Mouse (Mus musculus) G1E (cell line): ENCODE results near the gene AC134908.4. TPM values are rescaled to one million over a fixed set of nuclear protein-coding genes. Genes with fewer than 3 reads are reported as not detected.

Experiments
- ATAC-seq: 2 replicates; pipeline ENCODE4 v1.8.0; 2016; ENCODE audit warnings: mild to moderate bottlenecking; ENCODE audit not compliant: insufficient number of reproducible peaks, poor library complexity, low FRiP score, severe bottlenecking; ENCODE audit errors: extremely low read depth
- DNase-seq: peaks from one replicate; pipeline ENCODE4 v3.0.0; 2012; ENCODE audit warnings: low spot score
- H3K27me3 ChIP-seq: 2 replicates; pipeline ENCODE4 v1.6.1; 2012; ENCODE audit warnings: mild to moderate bottlenecking, low read length, inconsistent platforms; ENCODE audit not compliant: insufficient read depth
- H3K36me3 ChIP-seq: replicated peaks from 2 replicates; pipeline ENCODE3; 2012; ENCODE audit warnings: mild to moderate bottlenecking, inconsistent platforms
- H3K4me1 ChIP-seq: 2 replicates; pipeline ENCODE4 v1.6.1; 2012; ENCODE audit warnings: low read depth, low read length, inconsistent platforms, mixed read lengths; ENCODE audit not compliant: insufficient read depth
- H3K4me3 ChIP-seq: 2 replicates; pipeline ENCODE4 v1.5.1; 2012; ENCODE audit warnings: low read depth, mild to moderate bottlenecking, inconsistent platforms, low read length, moderate library complexity, mixed read lengths
- H3K9me3 ChIP-seq: replicated peaks from 2 replicates; pipeline ENCODE4 v1.6.1; 2012; ENCODE audit warnings: inconsistent platforms
- CTCF ChIP-seq: IDR thresholded peaks from 2 replicates; pipeline ENCODE4 v1.5.1; 2012; ENCODE audit warnings: low read depth, low read length, inconsistent platforms, mixed read lengths
- GATA1 ChIP-seq: IDR thresholded peaks from 2 replicates; pipeline ENCODE4 v1.6.1; 2012; ENCODE audit warnings: borderline replicate concordance, low read length, inconsistent platforms, mixed read lengths
- GATA2 ChIP-seq: IDR thresholded peaks from 2 replicates; pipeline ENCODE4 v1.6.1; 2012; ENCODE audit warnings: low read depth, low read length, inconsistent platforms, borderline replicate concordance
- POLR2AphosphoS5 ChIP-seq: IDR thresholded peaks from 2 replicates; pipeline ENCODE4 v1.6.1; 2012; ENCODE audit warnings: low read depth, low read length, inconsistent platforms; ENCODE audit not compliant: insufficient replicate concordance
- TAL1 ChIP-seq: conservative IDR thresholded peaks from 2 replicates; pipeline ENCODE4 v1.6.1; 2012; ENCODE audit warnings: low read depth, low read length, inconsistent platforms, mixed read lengths
- polyA plus RNA-seq: library from polyadenylated mRNA; stranded (reverse); fragments of >175 nt; gene quantifications from 2 replicates; pipeline ENCODE4 v1.2.3, GENCODE M21; 2012
- total RNA-seq, 2 experiments: library from RNA; stranded (forward) in 1 of 2; stranded (reverse) in 1 of 2; fragments of 200-1000 nt in 1 of 2; fragments of >200 nt in 1 of 2; fragmentation: Nextera tagmentation in 1 of 2; gene quantifications; 2 replicates each; pipeline ENCODE4 v1.2.3; 2014 to 2017

Gene AC134908.4
- total and polyA plus RNA-seq, 3 experiments, result not detected

DNA sequence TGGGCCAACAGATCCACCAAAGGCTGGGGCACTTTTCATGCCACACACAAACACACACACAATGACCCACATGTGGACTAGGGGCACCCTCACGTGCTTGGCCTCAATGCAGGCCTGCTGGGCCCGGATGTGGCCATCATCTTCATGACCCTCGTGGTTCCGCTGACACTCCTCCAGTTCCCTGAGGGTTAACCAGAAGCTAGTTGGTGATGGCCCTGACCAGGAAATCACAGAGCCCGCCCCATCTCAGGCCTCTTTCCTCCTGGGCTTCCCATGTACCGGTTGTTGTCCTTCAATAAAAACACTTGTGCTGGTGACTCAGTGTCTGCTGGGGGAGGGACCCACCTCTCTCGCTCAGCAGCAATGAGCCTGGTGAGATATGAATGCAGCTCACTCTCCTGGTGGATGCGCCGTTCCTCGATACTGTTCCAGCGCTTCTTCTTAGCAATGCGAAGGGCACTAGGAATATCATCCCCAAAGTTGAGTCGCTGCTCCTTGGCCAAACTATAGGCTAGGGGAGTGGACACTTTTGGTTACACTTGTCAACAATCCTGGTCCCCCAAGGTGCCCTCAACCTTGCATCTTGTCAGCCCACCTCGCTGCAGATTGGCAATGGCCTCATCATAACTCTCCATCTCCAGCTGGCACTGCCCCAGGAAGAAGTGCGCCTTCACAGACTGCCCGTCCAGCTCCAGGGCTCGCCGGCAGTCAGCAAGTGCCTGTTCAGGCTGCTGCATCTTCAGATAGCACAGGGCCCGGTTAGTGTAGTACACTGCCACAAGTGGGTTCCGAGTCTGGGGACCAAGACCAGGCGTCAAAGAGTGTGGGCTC is 36.2 kb upstream of the AC134908.4 start:
- H3K9me3 ChIP-seq, result no peaks in the 10 kb centered on the region
- DNase-seq (no peak), ATAC-seq (no peak)
- peaks cover 85% of the 10 kb centered on the region for H3K36me3 ChIP-seq
- H3K27me3 ChIP-seq, result no peaks in the 10 kb centered on the region
- peak overlapping the region; percentile 81 for H3K4me3 ChIP-seq
- peaks cover 84% of the 10 kb centered on the region for H3K4me1 ChIP-seq
- TF ChIP-seq POLR2AphosphoS5 (no peak), CTCF (no peak), TAL1 (no peak)

DNA sequence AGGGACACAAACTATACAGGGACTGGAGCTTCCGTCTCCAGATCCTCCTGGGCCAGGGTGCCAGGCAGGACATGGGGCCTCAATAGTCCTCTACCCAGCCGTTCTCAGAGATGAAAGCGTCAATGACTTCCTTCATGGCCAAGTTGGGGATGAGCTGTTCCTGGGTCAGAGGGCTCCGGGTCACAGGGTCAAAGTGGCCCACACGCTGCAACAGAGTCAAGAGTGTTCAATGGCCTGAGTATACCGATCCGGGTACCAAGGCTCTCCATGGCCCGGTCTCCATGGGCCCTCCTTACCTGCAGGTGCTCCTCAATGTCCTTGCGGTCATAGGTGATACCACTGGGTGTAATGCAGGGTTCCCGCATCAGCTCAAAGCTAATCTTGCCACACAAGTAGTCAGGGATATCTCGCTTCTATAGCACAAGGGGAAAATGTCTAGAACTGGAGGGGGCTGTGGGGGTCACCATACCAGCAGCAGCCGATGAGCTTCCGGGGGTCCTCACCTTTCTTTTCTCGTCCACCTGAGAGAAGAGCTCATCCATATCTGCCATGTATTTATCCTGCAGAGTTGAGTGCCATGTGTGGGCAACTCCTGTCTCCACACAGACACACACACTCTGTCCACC is 35.5 kb upstream of the AC134908.4 start:
- TF ChIP-seq POLR2AphosphoS5 (no peak), CTCF (no peak), GATA2 (no peak), TAL1 (no peak), GATA1 (no peak)
- H3K27me3 ChIP-seq, result no peaks in the 10 kb centered on the region
- DNase-seq, result no peak
- ATAC-seq, result no peak
- no peaks in the 10 kb centered on the region for H3K9me3 ChIP-seq
- peak overlapping the region; percentile 81; the same call in 1 of the 2 replicates for H3K4me3 ChIP-seq
- H3K4me1 ChIP-seq, result peaks cover 84% of the 10 kb centered on the region
- H3K36me3 ChIP-seq, result peaks cover 85% of the 10 kb centered on the region

DNA sequence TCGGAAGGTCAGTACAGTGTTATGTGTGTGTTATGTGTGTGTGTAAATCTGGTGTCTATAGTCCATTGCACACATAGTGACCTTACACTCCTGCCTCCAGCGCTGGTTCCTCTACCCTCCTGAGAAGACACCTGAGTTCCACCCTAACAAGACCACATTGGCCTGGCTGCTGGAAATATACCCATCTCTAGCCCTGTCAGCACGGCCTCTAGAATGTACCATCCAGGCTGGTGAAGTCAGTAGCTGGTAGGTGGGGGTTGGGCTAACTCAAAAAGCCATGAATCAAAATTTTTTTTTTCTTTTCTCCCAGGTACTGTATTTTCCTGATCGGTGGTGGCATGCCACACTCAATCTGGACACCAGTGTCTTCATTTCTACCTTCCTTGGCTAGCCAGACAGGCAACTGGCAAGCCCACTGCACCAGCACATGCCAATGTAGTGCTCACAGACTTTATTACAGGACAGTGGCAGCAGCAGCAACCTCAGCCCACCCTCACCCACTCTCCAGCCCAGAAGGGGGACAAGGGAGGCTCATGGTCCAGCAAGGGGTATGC is 34.8 kb upstream of the AC134908.4 start:
- no peaks in the 10 kb centered on the region for H3K9me3 ChIP-seq
- TF ChIP-seq GATA2 (no peak), CTCF (no peak), POLR2AphosphoS5 (no peak), GATA1 (no peak), TAL1 (no peak)
- H3K27me3 ChIP-seq, result no peaks in the 10 kb centered on the region
- peaks cover 85% of the 10 kb centered on the region for H3K36me3 ChIP-seq
- no peak for ATAC-seq
- H3K4me3 ChIP-seq, result peak overlapping the region; percentile 21; the same call in 1 of the 2 replicates
- peaks cover 84% of the 10 kb centered on the region for H3K4me1 ChIP-seq
- DNase-seq, result no peak

DNA sequence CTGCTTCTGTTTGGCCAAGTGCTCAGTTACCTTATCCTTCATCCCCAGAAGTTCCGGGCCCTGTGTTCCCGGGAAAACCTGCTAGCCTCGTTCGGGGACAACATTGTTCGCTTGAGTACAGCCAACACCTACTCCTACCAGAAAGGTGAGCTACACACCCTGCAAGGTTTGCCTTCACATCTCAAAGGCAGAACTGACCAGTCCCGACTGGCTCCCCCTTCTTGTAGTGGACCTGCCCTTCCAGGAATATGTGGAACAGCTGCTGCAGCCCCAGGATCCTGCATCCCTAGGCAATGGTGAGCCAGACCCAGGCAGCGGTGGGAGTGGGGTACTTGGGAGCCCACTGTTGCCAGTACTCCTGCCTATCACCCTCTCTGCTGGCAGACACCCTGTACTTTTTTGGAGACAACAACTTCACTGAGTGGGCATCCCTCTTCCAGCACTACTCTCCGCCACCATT is 34.1 kb upstream of the AC134908.4 start:
- no peak overlapping the region for H3K4me3 ChIP-seq
- no peak for TF ChIP-seq GATA2
- TF ChIP-seq POLR2AphosphoS5, result no peak
- DNase-seq (no peak), ATAC-seq (no peak)
- peaks cover 84% of the 10 kb centered on the region for H3K4me1 ChIP-seq
- peaks cover 85% of the 10 kb centered on the region for H3K36me3 ChIP-seq
- H3K9me3 ChIP-seq, result no peaks in the 10 kb centered on the region
- no peaks in the 10 kb centered on the region for H3K27me3 ChIP-seq

DNA sequence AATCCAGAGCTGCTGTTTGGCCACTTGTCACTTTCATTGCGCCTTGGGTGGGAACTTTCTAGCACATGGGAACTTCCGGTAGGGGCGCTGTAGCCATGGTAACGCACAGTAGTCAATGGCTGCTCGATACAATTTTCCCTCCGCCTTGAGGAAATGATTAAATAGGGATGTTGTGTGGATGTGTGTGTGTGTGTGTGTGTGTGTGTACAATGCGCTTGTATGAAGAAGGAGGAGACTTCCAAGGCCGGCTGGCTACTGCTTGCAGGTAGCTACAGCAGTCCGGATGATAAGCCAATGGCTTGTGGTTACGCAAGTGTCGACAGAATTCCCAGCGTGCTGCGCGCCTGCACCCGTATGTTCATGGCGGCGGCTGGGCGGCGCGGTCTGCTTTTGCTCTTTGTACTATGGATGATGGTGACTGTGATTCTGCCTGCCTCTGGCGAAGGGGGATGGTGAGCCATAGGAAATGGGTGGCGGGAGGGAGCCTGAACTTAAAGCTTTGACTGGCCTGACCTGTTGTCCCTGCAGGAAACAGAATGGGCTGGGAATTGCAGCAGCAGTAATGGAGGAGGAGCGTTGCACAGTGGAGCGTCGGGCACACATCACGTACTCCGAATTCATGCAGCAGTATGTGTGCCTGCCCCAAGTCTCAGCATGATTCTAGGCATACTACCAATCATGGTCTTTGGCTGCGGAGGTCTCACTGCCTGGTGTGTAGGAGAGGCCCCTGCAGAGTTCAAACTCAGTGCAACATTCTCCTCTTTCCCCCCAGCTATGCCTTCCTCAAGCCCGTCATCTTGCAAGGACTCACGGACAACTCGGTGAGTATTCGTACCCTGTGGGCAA is 33.5 kb upstream of the AC134908.4 start, which contains the start of gene Jmjd8:
Jmjd8 (plus strand) TSS at position 156 of the 846 bp plus-strand sequence.
- Histone ChIP-seq H3K27me3 (no peaks in the 10 kb centered on the region), H3K36me3 (peaks cover 84% of the 10 kb centered on the region), H3K9me3 (no peaks in the 10 kb centered on the region), H3K4me1 (peaks cover 84% of the 10 kb centered on the region), H3K4me3 (peak within 1 kb of the TSS; percentile 21; the same call in 1 of the 2 replicates)
- ATAC-seq (no peak), DNase-seq (no peak)
- no peak for TF ChIP-seq TAL1
- no peak for TF ChIP-seq GATA2
- TF ChIP-seq GATA1, result no peak
- no peak for TF ChIP-seq CTCF
- no peak; the same call in 1 of the 2 replicates for TF ChIP-seq POLR2AphosphoS5

DNA sequence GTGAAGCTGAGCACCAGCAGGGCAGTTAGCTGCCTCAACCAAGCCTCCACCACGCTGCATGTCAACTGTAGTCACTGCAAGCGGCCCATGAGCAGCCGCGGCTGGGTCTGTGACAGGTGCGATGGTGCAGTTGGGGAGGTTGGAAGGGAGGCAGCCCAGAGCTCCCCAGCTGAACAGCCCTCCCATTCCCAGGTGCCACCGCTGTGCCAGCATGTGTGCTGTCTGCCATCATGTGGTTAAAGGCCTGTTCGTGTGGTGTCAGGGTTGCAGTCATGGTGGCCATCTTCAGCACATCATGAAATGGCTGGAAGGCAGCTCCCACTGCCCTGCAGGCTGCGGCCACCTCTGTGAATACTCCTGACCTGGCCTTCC is 32.8 kb upstream of the AC134908.4 start:
- DNase-seq (no peak), ATAC-seq (no peak)
- Histone ChIP-seq H3K9me3 (no peaks in the 10 kb centered on the region), H3K36me3 (peaks cover 81% of the 10 kb centered on the region), H3K27me3 (no peaks in the 10 kb centered on the region), H3K4me1 (peaks cover 81% of the 10 kb centered on the region), H3K4me3 (no peak overlapping the region; the same call in 1 of the 2 replicates)
- TF ChIP-seq POLR2AphosphoS5, result peak; percentile 33; the same call in 1 of the 2 replicates
- TF ChIP-seq GATA2, result no peak
- no peak for TF ChIP-seq TAL1
